Mouse (Mus musculus): ENCODE data around the gene D1Ertd622e.

The D1Ertd622e gene

GRCm38 (mm10) chr1:97634104-97634503, 27.8 kb downstream of the D1Ertd622e start:
- no peak for DNase-seq (ENCODE audit: low read depth, low spot score)

- DNase-seq (ENCODE audit: low read depth, low spot score): no peak
These were observed 29.2 kb downstream of the D1Ertd622e start for GRCm38 (mm10) chr1:97632545-97633256.

DNA sequence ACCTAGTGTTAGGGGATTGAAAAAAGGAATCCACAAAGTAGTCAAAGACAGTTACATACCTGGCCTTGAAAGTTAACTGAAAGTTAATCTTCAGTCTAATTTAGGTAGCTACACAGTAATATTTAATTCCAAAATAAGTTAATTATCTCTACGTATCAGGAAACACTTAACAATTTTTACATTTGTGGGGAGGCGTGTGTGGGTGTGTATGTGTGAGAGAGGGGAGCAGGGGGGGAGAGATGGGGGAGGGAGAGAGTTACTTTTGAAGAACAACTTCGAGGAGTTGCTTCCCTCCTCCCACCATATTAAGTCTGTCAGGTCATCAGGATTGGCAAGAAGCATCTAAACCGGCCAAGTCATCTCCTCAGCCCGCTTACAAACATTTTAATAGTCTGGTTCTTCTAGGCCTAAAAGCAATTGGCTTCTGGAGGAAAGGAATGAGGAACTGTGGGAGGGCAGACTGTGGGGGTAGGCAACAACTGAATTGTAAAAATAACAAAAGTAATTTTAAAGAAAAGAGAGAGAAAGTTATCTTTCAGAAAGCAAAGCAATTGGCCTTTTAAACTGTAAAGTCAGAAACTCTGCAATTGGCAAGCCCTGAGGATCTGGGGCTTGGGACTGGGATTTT, 29.9 kb downstream of the D1Ertd622e start:
- DNase-seq (ENCODE audit: low read depth, low spot score): no peak

DNA sequence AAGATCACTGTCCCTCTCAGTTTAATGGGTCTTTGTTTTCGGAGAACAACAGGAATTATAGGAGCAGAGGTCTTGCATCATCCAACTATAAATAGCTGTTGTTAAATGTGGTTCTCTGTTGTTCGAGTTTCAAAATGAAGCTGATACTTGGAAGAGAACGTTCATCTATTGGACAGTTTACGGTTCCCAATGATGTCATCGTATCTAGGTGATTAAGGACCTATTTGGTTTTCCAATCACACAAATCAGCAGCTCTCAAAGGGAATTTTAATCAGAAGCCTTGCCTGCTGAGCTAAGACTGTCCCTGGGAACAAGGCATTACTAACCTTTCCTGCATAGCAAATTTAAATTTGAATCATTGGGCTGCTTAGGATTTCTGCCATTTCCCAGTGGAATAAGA, 31.7 kb downstream of the D1Ertd622e start:
- DNase-seq (ENCODE audit: low read depth, low spot score): no peak

DNA sequence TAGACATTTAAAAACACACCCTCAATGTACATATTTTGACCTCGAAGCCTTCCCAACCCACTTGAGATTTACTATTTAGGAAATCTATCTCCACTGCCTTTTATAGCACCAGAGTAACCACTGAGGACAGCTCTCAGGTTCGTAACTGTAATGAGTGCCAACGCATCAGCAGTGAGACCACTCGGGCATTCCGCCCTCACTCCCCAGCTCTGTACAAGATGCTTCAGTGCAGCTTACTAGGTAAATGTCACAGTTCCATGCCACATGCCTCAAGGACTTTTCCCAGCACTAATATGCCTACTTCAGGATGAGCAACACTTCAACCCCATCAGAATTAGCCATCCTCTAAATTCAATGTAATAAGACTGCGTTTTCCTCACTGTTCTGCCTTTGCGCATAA, 33.0 kb downstream of the D1Ertd622e start:
- no peak for DNase-seq (ENCODE audit: low read depth, low spot score)

GRCm38 (mm10) chr1:97628016-97628415, 33.9 kb downstream of the D1Ertd622e start:
- DNase-seq (ENCODE audit: low read depth, low spot score): no peak

DNA sequence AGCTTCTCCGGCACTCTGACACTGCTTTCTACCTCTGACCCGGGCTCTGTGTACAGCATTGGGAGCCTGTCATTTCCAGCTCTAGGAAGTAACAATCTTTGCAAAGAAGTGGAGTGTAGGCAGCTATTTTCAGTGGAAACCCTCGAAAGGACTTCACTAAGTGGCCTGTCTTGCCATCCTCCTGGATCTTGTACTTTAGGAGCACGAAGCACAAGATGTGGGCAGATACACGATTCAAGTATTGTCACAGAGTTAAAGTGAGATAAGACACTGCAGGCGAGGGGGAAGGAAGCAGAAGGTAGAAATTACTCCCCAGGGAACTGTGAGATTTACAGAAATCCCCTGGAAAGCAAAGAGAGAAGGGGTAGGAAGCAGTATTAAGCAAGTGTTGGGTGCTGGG, 36.4 kb downstream of the D1Ertd622e start:
- no peak for DNase-seq (ENCODE audit: low read depth, low spot score)

DNA sequence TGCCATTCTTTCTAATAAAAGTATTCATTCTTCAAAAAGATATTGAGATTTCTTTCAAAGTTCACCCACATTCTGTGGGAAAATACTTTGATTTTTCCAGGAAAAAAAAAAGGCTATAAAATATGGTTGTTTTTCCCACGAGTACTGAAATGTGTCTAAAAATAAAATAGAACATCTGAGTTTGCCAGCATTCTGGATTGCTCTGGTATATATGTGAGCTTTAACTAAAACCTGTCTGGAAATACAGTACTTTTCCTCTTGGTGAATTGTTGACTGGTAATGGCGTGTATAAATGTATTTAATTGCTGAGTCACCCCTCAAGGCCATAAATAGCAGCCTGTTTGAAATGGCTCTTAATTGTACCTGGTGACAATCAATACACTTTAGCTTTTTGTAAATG, 37.5 kb downstream of the D1Ertd622e start:
- no peak for DNase-seq (ENCODE audit: low read depth, low spot score)

DNA sequence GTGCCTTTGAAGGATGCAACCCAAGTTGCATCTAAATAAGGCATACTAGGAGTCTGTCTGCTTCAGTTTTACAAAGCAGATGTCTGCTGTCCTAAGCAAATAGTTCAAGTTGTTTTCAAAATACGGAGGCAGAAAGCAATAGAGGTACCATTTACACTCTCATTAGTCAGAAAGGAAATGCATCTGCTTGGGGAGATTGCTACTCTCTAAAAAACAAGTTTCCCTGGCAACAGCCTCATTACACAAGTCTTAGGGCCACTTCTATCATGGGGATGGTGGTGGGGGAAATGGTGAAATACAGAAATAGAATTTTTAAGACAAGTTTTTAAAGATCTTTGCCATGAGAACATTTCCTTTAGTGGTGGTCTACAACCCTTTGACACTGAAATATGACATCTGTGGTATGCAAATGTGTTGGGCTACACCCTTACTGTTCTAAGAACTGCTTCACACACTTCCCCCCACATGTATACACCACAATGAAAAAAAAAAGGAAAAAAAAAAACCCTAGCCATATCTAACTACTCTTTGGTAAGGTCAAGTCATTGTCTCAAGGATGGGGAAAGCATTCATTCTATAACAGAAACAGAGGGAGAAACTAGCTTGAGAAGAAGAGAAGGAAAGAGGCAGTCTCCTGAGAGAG, 38.5 kb downstream of the D1Ertd622e start:
- peak; percentile 16 for DNase-seq (ENCODE audit: low read depth, low spot score)

GRCm38 (mm10) chr1:97622574-97623208, 39.2 kb downstream of the D1Ertd622e start:
- DNase-seq (ENCODE audit: low read depth, low spot score): no peak

DNA sequence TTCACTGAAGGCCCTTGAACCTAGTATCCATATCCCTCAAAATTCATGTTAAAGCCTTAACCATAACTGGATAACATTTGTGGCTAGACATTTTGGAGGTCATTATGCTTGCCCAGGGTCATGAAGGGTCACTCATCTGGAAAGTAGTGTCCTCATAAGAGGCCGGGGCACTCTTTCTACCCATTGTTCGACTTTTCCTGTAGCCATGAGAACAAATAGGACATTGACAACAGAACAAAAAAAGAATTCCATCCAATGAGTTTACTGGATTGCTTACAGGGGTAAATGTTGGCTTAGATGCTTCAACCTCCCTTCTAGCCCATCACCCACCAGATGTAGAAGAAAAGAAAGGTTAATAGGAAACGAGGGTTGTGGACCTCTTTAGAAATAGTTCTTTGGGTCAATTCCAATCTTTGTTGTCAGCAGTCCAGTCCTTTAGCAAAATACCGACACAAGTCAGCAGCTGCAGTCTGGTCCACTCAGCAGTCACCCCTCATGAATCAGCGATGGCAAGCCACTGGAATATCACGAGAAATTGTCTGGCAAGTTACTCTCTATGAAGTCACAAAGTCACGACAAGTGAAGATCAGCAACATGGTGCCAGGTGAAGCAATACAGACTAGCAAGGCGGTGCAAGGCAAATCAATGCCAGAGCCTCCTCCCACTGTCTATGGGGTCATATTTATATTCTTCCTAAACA, 42.1 kb downstream of the D1Ertd622e start:
- no peak for DNase-seq (ENCODE audit: low read depth, low spot score)

- no peak for DNase-seq (ENCODE audit: low read depth, low spot score)
These were observed 46.3 kb downstream of the D1Ertd622e start for GRCm38 (mm10) chr1:97615525-97615924.

DNA sequence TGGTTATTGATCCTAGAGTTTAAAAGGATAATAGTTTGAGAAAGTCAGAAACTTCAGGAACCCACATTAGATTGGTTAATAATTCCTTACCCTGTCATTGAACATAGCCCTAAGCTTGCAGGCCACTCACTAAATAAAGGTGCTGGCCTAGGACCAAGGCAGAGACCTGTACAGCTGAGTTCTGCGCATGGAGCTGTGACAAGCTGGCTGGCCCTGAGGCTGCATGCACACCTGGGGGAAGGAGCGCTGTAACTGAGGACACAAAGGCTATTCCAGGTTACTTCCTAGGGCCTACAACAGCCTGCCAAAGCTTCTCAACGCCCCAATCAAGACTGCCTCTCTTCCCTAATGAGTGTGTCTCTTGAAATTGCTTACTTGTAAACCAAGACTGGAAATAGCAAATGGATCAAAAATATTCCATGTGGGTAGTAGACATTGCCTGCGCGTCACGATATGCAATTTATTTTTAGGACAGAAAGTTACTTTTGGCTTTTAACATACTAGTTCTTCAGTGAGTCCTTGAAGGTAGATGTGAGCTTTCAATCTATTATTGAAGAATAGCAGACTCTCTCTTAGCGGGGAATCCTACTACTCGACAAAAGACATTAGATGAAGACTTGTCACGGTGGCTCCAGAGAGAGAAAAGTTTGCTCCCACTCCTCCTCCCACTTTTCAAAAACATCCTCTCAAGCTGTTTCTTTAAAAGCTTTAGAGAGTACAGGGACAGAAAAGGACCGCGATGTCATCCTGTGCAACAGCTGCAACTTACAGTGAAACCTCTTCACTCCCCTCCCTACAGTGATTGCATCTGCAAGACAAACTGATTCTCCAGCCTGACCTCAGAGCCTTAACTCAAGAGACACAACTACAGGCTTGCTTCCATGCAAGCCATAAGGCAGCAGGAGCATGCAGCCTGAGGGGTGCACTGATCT, 47.1 kb downstream of the D1Ertd622e start:
- DNase-seq (ENCODE audit: low read depth, low spot score): no peak

DNA sequence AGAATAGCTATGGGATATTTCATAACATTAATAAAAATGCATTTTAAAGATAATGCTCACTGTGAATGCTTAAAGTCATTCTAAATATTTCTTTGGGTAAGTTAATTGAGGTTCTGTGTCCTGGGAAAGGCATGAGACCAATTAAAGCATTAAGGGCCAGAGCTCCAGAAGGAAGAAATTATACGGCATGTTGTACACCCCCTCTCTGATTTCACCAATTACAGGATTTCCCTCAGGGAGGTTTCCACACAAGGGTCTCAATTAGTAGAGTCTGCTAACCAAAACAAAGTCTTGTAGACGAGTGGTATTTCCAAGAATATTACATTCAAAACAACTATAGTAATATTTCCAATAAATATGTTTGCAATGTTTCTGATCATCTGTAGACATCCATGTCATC, 50.1 kb downstream of the D1Ertd622e start:
- DNase-seq (ENCODE audit: low read depth, low spot score): no peak

DNA sequence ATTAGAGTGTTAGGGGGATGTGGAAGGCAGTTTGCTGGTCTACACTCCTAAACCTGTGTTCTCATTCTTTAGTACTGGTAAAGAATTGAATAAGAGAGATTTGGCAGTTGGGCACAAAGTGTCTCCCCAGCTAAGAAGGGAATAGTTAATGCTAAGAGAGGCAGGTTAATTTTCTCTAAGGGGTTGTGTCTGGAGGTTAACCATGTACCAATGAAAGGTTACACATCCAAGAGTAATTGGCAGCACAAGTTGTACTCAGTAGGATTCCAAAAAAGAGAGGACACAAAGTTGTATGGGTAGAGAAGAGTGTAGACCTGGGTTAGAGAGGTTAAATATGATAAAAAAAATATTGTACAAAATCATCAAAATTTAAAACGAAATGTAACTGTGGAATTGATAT, 58.5 kb downstream of the D1Ertd622e start:
- no peak for DNase-seq (ENCODE audit: low read depth, low spot score)

GRCm38 (mm10) chr1:97600371-97600770, 61.5 kb downstream of the D1Ertd622e start:
- DNase-seq (ENCODE audit: low read depth, low spot score): no peak

GRCm38 (mm10) chr1:97599101-97599500, 62.8 kb downstream of the D1Ertd622e start:
- no peak for DNase-seq (ENCODE audit: low read depth, low spot score)

DNA sequence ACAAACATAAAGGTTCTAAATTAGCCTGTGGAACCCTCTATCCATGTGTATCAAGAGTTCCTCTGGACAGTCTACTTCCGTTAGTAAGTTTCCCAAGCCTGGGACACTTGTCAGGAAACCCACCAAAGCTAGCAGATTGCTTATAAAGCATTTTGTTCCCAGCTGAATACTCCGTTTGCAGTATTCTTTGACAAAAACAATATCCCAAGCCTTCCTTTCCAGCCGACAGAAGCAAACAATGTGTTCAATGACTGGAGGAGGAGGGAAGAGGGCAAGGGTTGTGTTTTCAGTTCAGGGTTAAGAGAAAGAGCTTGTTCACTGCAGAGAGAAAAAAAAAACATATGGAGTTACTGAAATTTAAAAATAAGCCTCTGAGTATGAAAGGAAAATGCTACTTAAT, 73.3 kb downstream of the D1Ertd622e start:
- DNase-seq (ENCODE audit: low read depth, low spot score): no peak

DNA sequence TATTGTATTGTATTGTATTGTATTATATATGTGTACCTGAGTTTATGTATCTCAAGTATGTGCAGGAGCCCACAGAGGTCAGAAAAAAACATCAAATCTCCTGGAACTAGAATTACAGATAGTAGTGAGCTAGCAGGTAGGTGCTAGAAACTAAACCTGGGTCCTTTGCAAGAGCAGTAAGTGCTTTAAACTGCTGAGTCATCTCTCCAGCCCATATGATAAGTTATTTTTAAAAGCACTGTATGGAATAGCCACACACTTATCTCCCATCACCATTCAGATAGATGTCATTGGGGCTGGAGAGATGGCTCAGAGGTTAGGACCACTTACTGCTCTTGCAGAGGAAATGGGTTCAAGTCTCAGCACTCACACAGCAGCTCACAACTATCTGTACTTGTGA, 76.8 kb downstream of the D1Ertd622e start:
- DNase-seq (ENCODE audit: low read depth, low spot score): no peak

GRCm38 (mm10) chr1:97584171-97584570, 77.7 kb downstream of the D1Ertd622e start:
- DNase-seq (ENCODE audit: low read depth, low spot score): no peak

GRCm38 (mm10) chr1:97583085-97583484, 78.8 kb downstream of the D1Ertd622e start:
- no peak for DNase-seq (ENCODE audit: low read depth, low spot score)

Measured in A20 (cell line).